ENCODE assay signal across 9 mouse cellular contexts in the genomic region with DNA sequence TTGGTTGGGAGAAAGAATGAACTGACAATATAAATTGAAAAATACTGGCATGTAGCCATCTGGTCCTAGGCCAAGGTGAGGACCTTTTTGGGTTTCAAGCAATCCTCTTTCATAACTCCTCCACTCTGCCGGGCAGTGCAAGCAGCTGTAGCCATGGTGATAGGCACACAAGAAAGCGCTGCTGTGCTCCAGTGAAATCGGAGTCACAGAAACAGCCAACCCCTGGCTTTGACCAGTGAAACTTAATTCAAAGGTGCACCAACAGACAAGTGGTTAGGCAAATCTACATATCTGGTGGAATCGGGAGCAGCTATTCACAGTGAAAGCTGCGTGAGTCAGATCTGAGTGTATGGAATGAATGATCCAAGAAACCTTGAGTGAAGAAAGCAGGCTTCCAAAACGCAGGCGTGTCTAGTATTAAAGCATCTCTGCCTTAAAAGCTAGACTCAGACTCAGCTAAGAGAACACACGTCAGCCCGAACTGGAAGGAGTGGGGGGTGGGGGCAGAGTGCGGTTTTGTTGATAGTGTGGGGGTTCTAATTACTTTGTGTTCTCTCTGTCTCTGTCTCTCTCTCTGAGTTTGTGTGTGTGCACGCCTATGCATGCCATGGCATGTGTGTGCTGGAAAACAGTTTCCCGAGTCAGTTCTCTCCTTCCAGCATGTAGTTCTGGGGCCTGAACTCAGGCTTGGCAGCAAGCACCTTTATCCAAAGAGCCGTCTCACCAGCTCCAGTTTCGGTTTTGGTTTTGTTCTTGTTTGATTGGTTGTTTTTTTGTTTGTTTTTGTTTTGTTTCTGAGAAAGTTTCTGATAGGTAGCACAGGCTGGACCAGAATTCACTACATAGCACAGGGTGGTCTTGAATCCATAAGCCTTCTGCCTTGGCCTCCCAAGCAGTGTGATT. TPM values are rescaled to one million over a fixed set of nuclear protein-coding genes. Genes with fewer than 3 reads are reported as not detected.
DNase-seq lines count a peak whose midpoint lies in the region; ATAC-seq and TF ChIP-seq lines count a peak whose summit lies in the region.
"Had no signal": no experiment of that assay in that cellular context is flagged by ENCODE, and none has a peak within 500 bp of the region (broad histone marks: within the 10 kb centered on the region; RNA-seq: fewer than 3 reads in every experiment).

No protein-coding gene starts in this region.

- peak overlapping the region; percentile 26 for H3K4me3 ChIP-seq in gastrocnemius, adult 2 months
- H3K4me3 ChIP-seq in embryonic facial prominence, embryonic 14.5 days (ENCODE audit: low read depth, low read length) = no peak overlapping the region
- no peak overlapping the region for H3K4me3 ChIP-seq in midbrain, embryonic 14.5 days (replicated peaks; ENCODE audit: low read depth, low read length)
- H3K4me3 ChIP-seq: myocyte had no signal

- H3K27me3 ChIP-seq in embryonic facial prominence, embryonic 14.5 days (replicated peaks; ENCODE audit: control insufficient read depth, insufficient read depth, low read length) = no peaks in the 10 kb centered on the region
- H3K27me3 ChIP-seq in midbrain, embryonic 14.5 days (ENCODE audit: control insufficient read depth, insufficient read depth, low read length) = no peaks in the 10 kb centered on the region

- H3K9me3 ChIP-seq in embryonic facial prominence, embryonic 14.5 days (ENCODE audit: control insufficient read depth, low read length) = no peaks in the 10 kb centered on the region
- H3K9me3 ChIP-seq in midbrain, embryonic 14.5 days (ENCODE audit: control insufficient read depth, low read length) = no peaks in the 10 kb centered on the region

- peak; percentile 45 for DNase-seq in gastrocnemius, adult 2 months
- no peak for DNase-seq in gastrocnemius, postnatal 36 days
- peak; percentile 78 for DNase-seq in 3T3-L1 (ENCODE audit: low read depth, low spot score)
- peak; percentile 79 for DNase-seq in embryonic facial prominence, embryonic 14.5 days (ENCODE audit: low spot score)
- DNase-seq in kidney, postnatal 10 days = peak; percentile 33
- peak; percentile 61 for DNase-seq in midbrain, embryonic 14.5 days
- no peak for DNase-seq in natural killer cell, adult 2 months (ENCODE audit: low spot score in 2 of 2)

- H3K4me1 ChIP-seq in embryonic facial prominence, embryonic 14.5 days (ENCODE audit: control insufficient read depth, insufficient read depth, low read length) = peaks cover 11% of the 10 kb centered on the region; the same call in 1 of the 2 replicates
- no peaks in the 10 kb centered on the region for H3K4me1 ChIP-seq in midbrain, embryonic 14.5 days (ENCODE audit: control insufficient read depth, insufficient read depth, low read length)

- no peak overlapping the region for H3K4me2 ChIP-seq in embryonic facial prominence, embryonic 14.5 days (ENCODE audit: low read depth, low read length)
- no peak overlapping the region for H3K4me2 ChIP-seq in midbrain, embryonic 14.5 days (ENCODE audit: low read length)

- intact Hi-C loops in gastrocnemius, adult 2 months (cut with DNase I) = no loop called here
- intact Hi-C loops in gastrocnemius, postnatal 36 days (cut with DNase I) = no loop called here

- H3K27ac ChIP-seq in gastrocnemius, adult 2 months = no peak overlapping the region
- peak overlapping the region; percentile 22; the same call in 1 of the 2 replicates for H3K27ac ChIP-seq in embryonic facial prominence, embryonic 14.5 days (replicated peaks; ENCODE audit: low read depth, low read length)
- no peak overlapping the region for H3K27ac ChIP-seq in midbrain, embryonic 14.5 days (replicated peaks; ENCODE audit: low read depth, low read length)

- peak; percentile 86 for ATAC-seq in embryonic facial prominence, embryonic 14.5 days (ENCODE audit: low read depth)
- no peak for ATAC-seq in midbrain, embryonic 14.5 days (ENCODE audit: low FRiP score, low TSS enrichment)
- ATAC-seq in CD4-positive, CD25-positive, alpha-beta regulatory T cell, adult 4 months = no peak

- H3K9ac ChIP-seq in embryonic facial prominence, embryonic 14.5 days (ENCODE audit: low read depth, low read length) = no peak overlapping the region
- H3K9ac ChIP-seq in midbrain, embryonic 14.5 days (replicated peaks; ENCODE audit: low read length) = no peak overlapping the region

- no peak for TF ChIP-seq CTCF in gastrocnemius, adult 2 months (IDR thresholded peaks at IDR 0.05)

- H3K36me3 ChIP-seq in embryonic facial prominence, embryonic 14.5 days (ENCODE audit: control insufficient read depth, insufficient read depth, low read length) = peaks cover 58% of the 10 kb centered on the region
- no peaks in the 10 kb centered on the region for H3K36me3 ChIP-seq in midbrain, embryonic 14.5 days (ENCODE audit: control insufficient read depth, insufficient read depth, low read length)

- WGBS in embryonic facial prominence, embryonic 14.5 days = 59% methylated on average over 14 of the region's 14 CpGs
- WGBS in midbrain, embryonic 14.5 days = 51% methylated on average over 14 of the region's 14 CpGs

RNA-seq across cellular contexts. Expression of a gene that starts 44.8 kb away (rescaled TPM):
- total RNA-seq in gastrocnemius, adult 2 months (2021) = 1 to 10 TPM; 1.6 to 4.1 TPM
- total RNA-seq in gastrocnemius, postnatal 36 days (2021) = 1 to 10 TPM; 2.2 to 3.9 TPM
- 20.8 and 26.6 TPM in 2 replicates for polyA plus RNA-seq in embryonic facial prominence, embryonic 14.5 days (2014; fragmentation: Nextera tagmentation; extraction: Ambion mirVana)
- polyA plus RNA-seq in midbrain, embryonic 14.5 days (2014; fragmentation: Nextera tagmentation; extraction: Ambion mirVana) = 5.9 and 7.8 TPM in 2 replicates
- polyA plus RNA-seq in CD4-positive, CD25-positive, alpha-beta regulatory T cell, adult 4 months (2017; shearing (Covaris generic)) = under 1 TPM; 0.08 to 0.47 TPM

Comparison
In these comparisons a context has a peak if more than half of its experiments do, and no peak if none do; other contexts are left out.
1. DNase-seq: peak in gastrocnemius, adult 2 months (single experiment), 3T3-L1 (single experiment), embryonic facial prominence, embryonic 14.5 days (single experiment), kidney, postnatal 10 days (single experiment) and midbrain, embryonic 14.5 days (single experiment); none in gastrocnemius, postnatal 36 days (0 of 2) and natural killer cell, adult 2 months (0 of 2).